Mouse (Mus musculus): ENCODE results near the gene Ppp6r2. TPM values are rescaled to one million over a fixed set of nuclear protein-coding genes. Genes with fewer than 3 reads are reported as not detected.

Gene Ppp6r2
- polyA plus RNA-seq, 1 experiment from 2014 or later, result 90.8 TPM

GRCm38 (mm10) chr15:89293778-89294177, 82.4 kb downstream of the Ppp6r2 start:
- H3K4me3 ChIP-seq (replicated peaks; ENCODE audit: low read length), result no peak overlapping the region
- 94% methylated on average over 10 of the region's 10 CpGs for WGBS
- no peaks in the 10 kb centered on the region for H3K9me3 ChIP-seq (ENCODE audit: control insufficient read depth, low read length)
- H3K4me1 ChIP-seq (replicated peaks; ENCODE audit: control insufficient read depth, insufficient read depth, low read length), result no peaks in the 10 kb centered on the region
- H3K4me2 ChIP-seq (ENCODE audit: low read length), result no peak overlapping the region
- no peak overlapping the region for H3K27ac ChIP-seq (ENCODE audit: low read length)
- no peak for ATAC-seq
- H3K36me3 ChIP-seq (ENCODE audit: control insufficient read depth, insufficient read depth), result peaks cover 19% of the 10 kb centered on the region
- H3K9ac ChIP-seq (replicated peaks; ENCODE audit: low read depth, low read length), result no peak overlapping the region
- H3K27me3 ChIP-seq (replicated peaks; ENCODE audit: control insufficient read depth, insufficient read depth, low read length), result no peaks in the 10 kb centered on the region

- H3K27ac ChIP-seq (ENCODE audit: low read length), result no peak overlapping the region
- no peaks in the 10 kb centered on the region for H3K27me3 ChIP-seq (replicated peaks; ENCODE audit: control insufficient read depth, insufficient read depth, low read length)
- H3K9me3 ChIP-seq (ENCODE audit: control insufficient read depth, low read length), result no peaks in the 10 kb centered on the region
- H3K4me3 ChIP-seq (replicated peaks; ENCODE audit: low read length), result no peak overlapping the region
- no peaks in the 10 kb centered on the region for H3K4me1 ChIP-seq (replicated peaks; ENCODE audit: control insufficient read depth, insufficient read depth, low read length)
- no peak for ATAC-seq
- no peak overlapping the region for H3K9ac ChIP-seq (replicated peaks; ENCODE audit: low read depth, low read length)
- peaks cover 27% of the 10 kb centered on the region for H3K36me3 ChIP-seq (ENCODE audit: control insufficient read depth, insufficient read depth)
- 93% methylated on average over 8 of the region's 8 CpGs for WGBS
- H3K4me2 ChIP-seq (ENCODE audit: low read length), result no peak overlapping the region
Observed at GRCm38 (mm10) chr15:89295580-89296165, 84.3 kb downstream of the Ppp6r2 start.

- Histone ChIP-seq H3K27ac (ENCODE audit: low read length) (no peak overlapping the region), H3K36me3 (ENCODE audit: control insufficient read depth, insufficient read depth) (peaks cover 31% of the 10 kb centered on the region), H3K9me3 (ENCODE audit: control insufficient read depth, low read length) (no peaks in the 10 kb centered on the region), H3K27me3 (replicated peaks; ENCODE audit: control insufficient read depth, insufficient read depth, low read length) (no peaks in the 10 kb centered on the region), H3K4me2 (ENCODE audit: low read length) (no peak overlapping the region), H3K4me3 (replicated peaks; ENCODE audit: low read length) (no peak overlapping the region), H3K9ac (replicated peaks; ENCODE audit: low read depth, low read length) (no peak overlapping the region), H3K4me1 (replicated peaks; ENCODE audit: control insufficient read depth, insufficient read depth, low read length) (no peaks in the 10 kb centered on the region)
- WGBS, result 52% methylated on average over 1 of the region's 1 CpGs
- no peak for ATAC-seq
Observed at GRCm38 (mm10) chr15:89296465-89296864, 85.1 kb downstream of the Ppp6r2 start.

GRCm38 (mm10) chr15:89297695-89298094, 86.3 kb downstream of the Ppp6r2 start:
- Histone ChIP-seq H3K4me3 (replicated peaks; ENCODE audit: low read length) (no peak overlapping the region), H3K36me3 (ENCODE audit: control insufficient read depth, insufficient read depth) (peaks cover 39% of the 10 kb centered on the region), H3K9me3 (ENCODE audit: control insufficient read depth, low read length) (no peaks in the 10 kb centered on the region), H3K27ac (ENCODE audit: low read length) (no peak overlapping the region), H3K4me2 (ENCODE audit: low read length) (no peak overlapping the region), H3K27me3 (replicated peaks; ENCODE audit: control insufficient read depth, insufficient read depth, low read length) (no peaks in the 10 kb centered on the region), H3K4me1 (replicated peaks; ENCODE audit: control insufficient read depth, insufficient read depth, low read length) (no peaks in the 10 kb centered on the region), H3K9ac (replicated peaks; ENCODE audit: low read depth, low read length) (no peak overlapping the region)
- 96% methylated on average over 2 of the region's 2 CpGs for WGBS
- ATAC-seq, result no peak

GRCm38 (mm10) chr15:89300180-89300579, 88.8 kb downstream of the Ppp6r2 start:
- no peak overlapping the region for H3K9ac ChIP-seq (replicated peaks; ENCODE audit: low read depth, low read length)
- ATAC-seq, result no peak
- no peaks in the 10 kb centered on the region for H3K4me1 ChIP-seq (replicated peaks; ENCODE audit: control insufficient read depth, insufficient read depth, low read length)
- H3K9me3 ChIP-seq (ENCODE audit: control insufficient read depth, low read length), result no peaks in the 10 kb centered on the region
- 90% methylated on average over 13 of the region's 13 CpGs for WGBS
- peaks cover 29% of the 10 kb centered on the region for H3K36me3 ChIP-seq (ENCODE audit: control insufficient read depth, insufficient read depth)
- H3K4me3 ChIP-seq (replicated peaks; ENCODE audit: low read length), result no peak overlapping the region
- H3K27me3 ChIP-seq (replicated peaks; ENCODE audit: control insufficient read depth, insufficient read depth, low read length), result no peaks in the 10 kb centered on the region
- H3K4me2 ChIP-seq (ENCODE audit: low read length), result no peak overlapping the region
- H3K27ac ChIP-seq (ENCODE audit: low read length), result no peak overlapping the region

- Histone ChIP-seq H3K9ac (replicated peaks; ENCODE audit: low read depth, low read length) (no peak overlapping the region), H3K36me3 (ENCODE audit: control insufficient read depth, insufficient read depth) (peaks cover 31% of the 10 kb centered on the region), H3K4me3 (replicated peaks; ENCODE audit: low read length) (no peak overlapping the region), H3K9me3 (ENCODE audit: control insufficient read depth, low read length) (no peaks in the 10 kb centered on the region), H3K27ac (ENCODE audit: low read length) (no peak overlapping the region), H3K4me2 (ENCODE audit: low read length) (no peak overlapping the region), H3K27me3 (replicated peaks; ENCODE audit: control insufficient read depth, insufficient read depth, low read length) (no peaks in the 10 kb centered on the region), H3K4me1 (replicated peaks; ENCODE audit: control insufficient read depth, insufficient read depth, low read length) (no peaks in the 10 kb centered on the region)
- WGBS, result 93% methylated on average over 8 of the region's 8 CpGs
- ATAC-seq, result no peak
Observed at GRCm38 (mm10) chr15:89300600-89300999, 89.2 kb downstream of the Ppp6r2 start.

GRCm38 (mm10) chr15:89305966-89306365, 94.6 kb downstream of the Ppp6r2 start:
- ATAC-seq, result no peak
- WGBS, result 68% methylated on average over 1 of the region's 1 CpGs
- Histone ChIP-seq H3K4me1 (replicated peaks; ENCODE audit: control insufficient read depth, insufficient read depth, low read length) (peaks cover 12% of the 10 kb centered on the region), H3K36me3 (ENCODE audit: control insufficient read depth, insufficient read depth) (peaks cover 14% of the 10 kb centered on the region), H3K27me3 (replicated peaks; ENCODE audit: control insufficient read depth, insufficient read depth, low read length) (no peaks in the 10 kb centered on the region), H3K4me3 (replicated peaks; ENCODE audit: low read length) (no peak overlapping the region), H3K9ac (replicated peaks; ENCODE audit: low read depth, low read length) (no peak overlapping the region), H3K4me2 (ENCODE audit: low read length) (no peak overlapping the region), H3K27ac (ENCODE audit: low read length) (no peak overlapping the region), H3K9me3 (ENCODE audit: control insufficient read depth, low read length) (no peaks in the 10 kb centered on the region)

- WGBS, result 94% methylated on average over 13 of the region's 13 CpGs
- Histone ChIP-seq H3K27ac (ENCODE audit: low read length) (no peak overlapping the region), H3K9me3 (ENCODE audit: control insufficient read depth, low read length) (no peaks in the 10 kb centered on the region), H3K9ac (replicated peaks; ENCODE audit: low read depth, low read length) (no peak overlapping the region), H3K4me3 (replicated peaks; ENCODE audit: low read length) (no peak overlapping the region), H3K4me1 (replicated peaks; ENCODE audit: control insufficient read depth, insufficient read depth, low read length) (peaks cover 18% of the 10 kb centered on the region), H3K36me3 (ENCODE audit: control insufficient read depth, insufficient read depth) (peaks cover 6% of the 10 kb centered on the region), H3K4me2 (ENCODE audit: low read length) (no peak overlapping the region), H3K27me3 (replicated peaks; ENCODE audit: control insufficient read depth, insufficient read depth, low read length) (no peaks in the 10 kb centered on the region)
- ATAC-seq, result no peak
Observed at GRCm38 (mm10) chr15:89307461-89307860, 96.1 kb downstream of the Ppp6r2 start.

- peaks cover 2% of the 10 kb centered on the region for H3K36me3 ChIP-seq (ENCODE audit: control insufficient read depth, insufficient read depth)
- H3K4me1 ChIP-seq (replicated peaks; ENCODE audit: control insufficient read depth, insufficient read depth, low read length), result peaks cover 28% of the 10 kb centered on the region
- H3K4me3 ChIP-seq (replicated peaks; ENCODE audit: low read length), result no peak overlapping the region
- 90% methylated on average over 7 of the region's 7 CpGs for WGBS
- H3K27me3 ChIP-seq (replicated peaks; ENCODE audit: control insufficient read depth, insufficient read depth, low read length), result no peaks in the 10 kb centered on the region
- H3K9me3 ChIP-seq (ENCODE audit: control insufficient read depth, low read length), result no peaks in the 10 kb centered on the region
- no peak for ATAC-seq
- no peak overlapping the region for H3K9ac ChIP-seq (replicated peaks; ENCODE audit: low read depth, low read length)
- H3K27ac ChIP-seq (ENCODE audit: low read length), result no peak overlapping the region
- no peak overlapping the region for H3K4me2 ChIP-seq (ENCODE audit: low read length)
Observed at GRCm38 (mm10) chr15:89308406-89309139, 97.2 kb downstream of the Ppp6r2 start.
